Mouse (Mus musculus) frontal cortex, adult (tissue): ENCODE measurements at regions not wholly inside any gene's neighbourhood (a gene's known extent, or its start where the extent isn't known, plus 50 kb on each side); places are given as distances from the start of the nearest gene placed in this dataset.
A peak's percentile ranks its signal among the peaks of the same experiment; 100 is the strongest.
"Not testable (repeated sequence)": the region's sequence is repeated elsewhere in the genome, so short reads cannot be mapped to it uniquely, and the experiment has no call there.

Source experiments
- ATAC-seq: cut with Nextera tagmentation; 2 replicates; pipeline ENCODE4 v1.9.2; 2017; ENCODE audit warnings: mild to moderate bottlenecking, moderate library complexity, mixed read lengths; ENCODE audit not compliant: low TSS enrichment

- ATAC-seq, result no peak
These were observed 606.2 kb upstream of the Gpc5 start for GRCm38 (mm10) chr14:114485781-114486180.

- ATAC-seq, result not testable (repeated sequence)
These were observed 598.6 kb upstream of the Gpc5 start for GRCm38 (mm10) chr14:114493371-114493770.

GRCm38 (mm10) chr14:114504976-114505375 is 587.0 kb upstream of the Gpc5 start:
- ATAC-seq, result peak; percentile 97

GRCm38 (mm10) chr14:114547910-114548680 is 543.9 kb upstream of the Gpc5 start:
- ATAC-seq, result peak; percentile 91

GRCm38 (mm10) chr14:114549101-114549500 is 542.9 kb upstream of the Gpc5 start:
- no peak for ATAC-seq

GRCm38 (mm10) chr14:114566411-114567030 is 525.5 kb upstream of the Gpc5 start:
- ATAC-seq, result no peak

- ATAC-seq, result peak; percentile 80
These were observed 524.2 kb upstream of the Gpc5 start for GRCm38 (mm10) chr14:114567673-114568309.

- ATAC-seq, result peak; percentile 31; the same call in 1 of the 2 replicates
These were observed 504.5 kb upstream of the Gpc5 start for GRCm38 (mm10) chr14:114587367-114588064.

- ATAC-seq, result no peak
These were observed 482.7 kb upstream of the Gpc5 start for GRCm38 (mm10) chr14:114609296-114609695.

GRCm38 (mm10) chr14:114612400-114612799 is 479.6 kb upstream of the Gpc5 start:
- no peak for ATAC-seq

- ATAC-seq, result no peak
These were observed 435.4 kb upstream of the Gpc5 start for GRCm38 (mm10) chr14:114656636-114657035.

- ATAC-seq, result peak; percentile 88
These were observed 430.0 kb upstream of the Gpc5 start for GRCm38 (mm10) chr14:114662028-114662427.

- peak; percentile 93 for ATAC-seq
These were observed 406.9 kb upstream of the Gpc5 start for GRCm38 (mm10) chr14:114685133-114685532.

GRCm38 (mm10) chr14:114694930-114695329 is 397.1 kb upstream of the Gpc5 start:
- ATAC-seq, result no peak

GRCm38 (mm10) chr14:114697543-114697942 is 394.5 kb upstream of the Gpc5 start:
- no peak for ATAC-seq

GRCm38 (mm10) chr14:114723080-114723479 is 368.9 kb upstream of the Gpc5 start:
- no peak for ATAC-seq

GRCm38 (mm10) chr14:114767323-114767722 is 324.7 kb upstream of the Gpc5 start:
- ATAC-seq, result no peak

- ATAC-seq, result no peak
These were observed 315.3 kb upstream of the Gpc5 start for GRCm38 (mm10) chr14:114776723-114777122.

GRCm38 (mm10) chr14:114781821-114782220 is 310.2 kb upstream of the Gpc5 start:
- no peak for ATAC-seq

GRCm38 (mm10) chr14:114790946-114791830 is 300.8 kb upstream of the Gpc5 start:
- peak; percentile 98 for ATAC-seq

- ATAC-seq, result no peak
These were observed 300.2 kb upstream of the Gpc5 start for GRCm38 (mm10) chr14:114791831-114792224.
